Mouse (Mus musculus) lung, adult 2 months (tissue): ENCODE measurements around the gene Zfp28. TPM values are rescaled to one million over a fixed set of nuclear protein-coding genes. Genes with fewer than 3 reads are reported as not detected.
"Not testable (repeated sequence)": the region's sequence is repeated elsewhere in the genome, so short reads cannot be mapped to it uniquely, and the experiment has no call there.

Experiments used
- DNase-seq: peaks from one replicate; pipeline ENCODE4 v3.0.0; 2022
- H3K4me1 ChIP-seq: fragments of 200-500 bp; 2 replicates; pipeline ENCODE4 v1.6.1; 2011; ENCODE audit warnings: low read length; ENCODE audit not compliant: control insufficient read depth, insufficient read depth
- H3K4me3 ChIP-seq: fragments of 200-500 bp; replicated peaks from 2 replicates; pipeline ENCODE3; 2011; ENCODE audit warnings: low read depth, mild to moderate bottlenecking, control low read depth, low read length; ENCODE audit errors: extremely low read depth
- CTCF ChIP-seq: fragments of 200-500 bp; IDR thresholded peaks from 2 replicates; pipeline ENCODE4 v1.5.1; 2011; ENCODE audit warnings: mild to moderate bottlenecking, low read length, control low read depth; ENCODE audit not compliant: insufficient read depth
- POLR2A ChIP-seq: fragments of 200-500 bp; IDR thresholded peaks from 2 replicates; pipeline ENCODE4 v1.6.1; 2011; ENCODE audit warnings: low read depth, mild to moderate bottlenecking, control low read depth, low read length, borderline replicate concordance; ENCODE audit errors: extremely low read depth
- WGBS: fragments of 180-500 bp; shearing (Covaris S2); methylation state at CpG from one replicate; pipeline ENCODE4 v1.1.7; 2018; 5-methylcytosine and 5-hydroxymethylcytosine counted together
- polyA plus RNA-seq: library from polyadenylated mRNA; depleted of rRNA; stranded (reverse); fragments of >200 nt; gene quantifications from 2 replicates; pipeline ENCODE4 v1.2.3, GENCODE M21; 2012

The Zfp28 gene
- polyA plus RNA-seq, 1 experiment = 3.9 TPM

DNA sequence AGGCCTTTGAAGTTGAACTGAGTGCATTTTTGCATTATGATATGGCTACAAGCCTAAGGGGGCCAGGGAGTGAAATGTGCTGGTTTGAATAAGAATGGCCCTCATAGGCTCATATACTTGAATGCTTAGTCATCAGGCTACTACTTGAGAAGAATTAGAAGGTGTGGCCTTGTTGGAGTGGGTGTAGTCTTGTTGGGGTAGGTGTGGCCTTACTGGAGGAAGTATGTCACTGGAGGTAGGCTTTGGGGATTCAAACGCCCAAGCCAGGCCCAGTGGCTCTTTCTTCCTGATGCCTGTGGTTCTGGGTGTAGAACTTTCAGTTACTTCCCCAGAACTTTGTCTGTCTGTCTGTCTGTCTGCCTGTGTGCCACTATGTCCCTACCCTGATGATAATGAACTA is 18.3 kb upstream of the Zfp28 start:
- Histone ChIP-seq H3K4me3 (no peak overlapping the region), H3K4me1 (peaks cover 4% of the 10 kb centered on the region; the same call in 1 of the 2 replicates)
- no peak for TF ChIP-seq POLR2A
- TF ChIP-seq CTCF = no peak
- no peak for DNase-seq
- WGBS = 48% methylated on average over 1 of the region's 1 CpGs

- WGBS = 79% methylated on average over 5 of the region's 5 CpGs
- no peak overlapping the region for H3K4me3 ChIP-seq
These were observed 15.9 kb upstream of the Zfp28 start for GRCm38 (mm10) chr7:6367185-6367584.

DNA sequence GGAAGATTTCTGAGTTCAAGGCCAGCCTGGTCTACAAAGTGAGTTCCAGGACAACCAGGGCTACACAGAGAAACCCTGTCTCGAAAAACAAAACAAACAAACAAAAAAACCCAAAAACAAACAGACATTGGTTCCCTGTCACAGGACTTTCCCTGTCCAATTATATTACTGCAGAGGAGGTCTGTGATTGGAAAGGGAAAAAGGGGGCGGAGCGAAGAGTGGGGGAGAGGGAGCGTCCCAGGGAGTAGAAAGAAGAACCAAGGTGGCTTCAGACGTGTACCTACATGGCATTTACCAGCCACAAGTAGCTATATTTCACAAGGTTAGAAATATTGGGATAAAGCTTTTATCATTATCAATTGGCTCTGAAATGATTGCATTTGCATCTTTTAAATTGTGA is 14.9 kb upstream of the Zfp28 start:
- DNase-seq, H3K4me3 ChIP-seq: not testable (repeated sequence)
- 86% methylated on average over 5 of the region's 5 CpGs for WGBS

More at GRCm38 (mm10) chr7:6367185-6367584, 15.9 kb upstream of the Zfp28 start:
- peaks cover 4% of the 10 kb centered on the region; the same call in 1 of the 2 replicates for H3K4me1 ChIP-seq
- DNase-seq = no peak
- TF ChIP-seq POLR2A (no peak), CTCF (no peak)

GRCm38 (mm10) chr7:6369460-6369859 is 13.6 kb upstream of the Zfp28 start:
- WGBS = 84% methylated on average over 3 of the region's 3 CpGs
- TF ChIP-seq POLR2A = no peak
- TF ChIP-seq CTCF = no peak
- no peaks in the 10 kb centered on the region for H3K4me1 ChIP-seq
- no peak overlapping the region for H3K4me3 ChIP-seq
- DNase-seq = no peak

More for the DNA sequence above, 14.9 kb upstream of the Zfp28 start:
- H3K4me1 ChIP-seq = not testable (repeated sequence)

- WGBS = 88% methylated on average over 3 of the region's 3 CpGs
These were observed 10.1 kb upstream of the Zfp28 start for GRCm38 (mm10) chr7:6372993-6373392.

GRCm38 (mm10) chr7:6378441-6378840 is 4.7 kb upstream of the Zfp28 start:
- no peak for DNase-seq
- no peak for TF ChIP-seq POLR2A
- no peak for TF ChIP-seq CTCF
- 85% methylated on average over 8 of the region's 8 CpGs for WGBS
- H3K4me1 ChIP-seq = peaks cover 3% of the 10 kb centered on the region
- no peak overlapping the region for H3K4me3 ChIP-seq

More at GRCm38 (mm10) chr7:6372993-6373392, 10.1 kb upstream of the Zfp28 start:
- TF ChIP-seq CTCF (no peak), POLR2A (no peak)
- Histone ChIP-seq H3K4me3 (no peak overlapping the region), H3K4me1 (no peaks in the 10 kb centered on the region)
- DNase-seq = no peak

- WGBS = 77% methylated on average over 2 of the region's 2 CpGs
- H3K4me1 ChIP-seq = peaks cover 8% of the 10 kb centered on the region
- H3K4me3 ChIP-seq = no peak overlapping the region
- DNase-seq = no peak
- TF ChIP-seq CTCF (no peak), POLR2A (no peak)
These were observed 1.7 kb upstream of the Zfp28 start for GRCm38 (mm10) chr7:6381431-6381830.

GRCm38 (mm10) chr7:6384011-6384410 is 916 bp downstream of the Zfp28 start:
- WGBS = 43% methylated on average over 8 of the region's 8 CpGs
- TF ChIP-seq POLR2A (no peak), CTCF (no peak)
- Histone ChIP-seq H3K4me1 (peaks cover 8% of the 10 kb centered on the region), H3K4me3 (no peak overlapping the region)
- no peak for DNase-seq

GRCm38 (mm10) chr7:6386995-6387394 is 3.9 kb downstream of the Zfp28 start:
- 58% methylated on average over 8 of the region's 8 CpGs for WGBS
- DNase-seq = no peak
- H3K4me3 ChIP-seq = no peak overlapping the region
- TF ChIP-seq POLR2A = no peak
- H3K4me1 ChIP-seq = peaks cover 8% of the 10 kb centered on the region

- 83% methylated on average over 5 of the region's 5 CpGs for WGBS
- Histone ChIP-seq H3K4me1 (peaks cover under 1% of the 10 kb centered on the region; the same call in 1 of the 2 replicates), H3K4me3 (no peak overlapping the region)
- no peak for DNase-seq
- no peak for TF ChIP-seq POLR2A
- no peak for TF ChIP-seq CTCF
These were observed 5.9 kb downstream of the Zfp28 start for GRCm38 (mm10) chr7:6388971-6389370.
